Mouse (Mus musculus) bone marrow macrophage, adult 2 months (primary cell): ENCODE data around the gene Ccdc59.

Experiments used
- CTCF ChIP-seq: IDR thresholded peaks from 2 replicates; pipeline ENCODE4 v1.5.1; 2012; ENCODE audit warnings: low read depth, mild to moderate bottlenecking, low read length, moderate library complexity
- POLR2A ChIP-seq: IDR thresholded peaks from 2 replicates; pipeline ENCODE4 v1.6.1; 2012; ENCODE audit warnings: mild to moderate bottlenecking, low read depth, low read length, borderline replicate concordance

- no peak for TF ChIP-seq POLR2A
- TF ChIP-seq CTCF = no peak
These were observed 39.7 kb upstream of the Ccdc59 start for GRCm38 (mm10) chr10:105801147-105801546.
